Mouse (Mus musculus) neural tube, embryonic 10.5 days (tissue): ENCODE data around the gene Fam129a.
"Not testable (repeated sequence)": the region's sequence is repeated elsewhere in the genome, so short reads cannot be mapped to it uniquely, and the experiment has no call there.

Source experiments
- DNase-seq: peaks from one replicate; pipeline ENCODE4 v3.0.0-alpha.2; 2017; ENCODE audit warnings: low spot score; ENCODE audit errors: extremely low spot score

Gene Fam129a

DNA sequence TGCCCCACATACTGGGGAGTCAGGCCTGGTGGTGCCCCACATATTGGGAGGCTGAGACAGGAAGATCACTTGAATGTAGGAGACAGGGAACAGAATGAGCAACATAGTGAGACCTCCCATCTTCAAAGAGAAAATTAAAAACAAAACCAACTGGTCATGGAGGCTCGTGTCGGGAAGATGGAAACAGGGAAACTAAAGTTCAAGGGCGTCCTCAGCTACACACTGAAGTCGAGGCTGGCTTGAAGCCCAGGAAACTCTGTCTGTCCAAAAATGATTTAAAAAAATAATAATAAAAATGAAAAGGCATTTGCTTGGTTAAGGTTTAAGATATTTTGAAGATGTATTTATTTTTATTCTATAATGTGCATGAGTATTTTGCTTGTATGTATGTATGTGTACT is 152.8 kb downstream of the Fam129a start:
- no peak for DNase-seq

DNA sequence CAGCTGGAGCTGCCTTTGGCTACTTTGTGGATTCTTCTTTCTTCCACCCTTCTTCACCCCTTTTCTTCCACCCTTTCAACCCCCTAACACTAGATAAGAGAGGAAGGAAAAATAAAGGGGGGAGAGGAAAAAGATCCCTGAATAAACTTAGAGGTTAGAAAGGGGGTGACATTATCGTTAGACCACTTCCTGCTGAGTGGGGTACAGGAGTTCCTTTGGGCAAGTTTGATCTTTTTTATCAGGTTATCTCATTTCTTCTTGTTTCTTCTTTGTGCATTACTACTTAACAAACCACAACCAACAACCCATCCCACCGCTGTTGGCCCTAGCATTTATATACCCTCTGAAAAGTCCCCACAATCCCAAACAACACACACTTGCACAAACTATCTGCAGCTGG is 154.6 kb downstream of the Fam129a start:
- DNase-seq = no peak

DNA sequence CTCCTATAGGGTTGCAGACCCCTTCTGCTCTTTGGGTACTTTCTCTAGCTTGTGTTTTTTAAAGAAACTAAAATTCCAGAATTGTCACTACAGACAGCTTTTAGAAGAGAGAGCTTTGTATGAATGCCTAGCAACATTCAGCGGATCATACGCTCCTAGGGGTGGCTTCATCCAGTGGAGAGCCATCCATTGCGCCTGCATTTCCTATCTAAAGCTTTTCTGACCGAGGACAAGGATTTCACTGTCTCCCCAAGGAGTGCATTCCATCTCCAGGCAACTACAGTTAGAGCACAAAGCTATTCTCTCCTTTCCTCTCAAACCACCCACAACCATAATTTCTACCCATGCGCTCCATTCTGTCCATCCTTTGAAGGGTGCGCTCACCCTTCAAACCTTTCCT is 155.4 kb downstream of the Fam129a start:
- no peak for DNase-seq

DNA sequence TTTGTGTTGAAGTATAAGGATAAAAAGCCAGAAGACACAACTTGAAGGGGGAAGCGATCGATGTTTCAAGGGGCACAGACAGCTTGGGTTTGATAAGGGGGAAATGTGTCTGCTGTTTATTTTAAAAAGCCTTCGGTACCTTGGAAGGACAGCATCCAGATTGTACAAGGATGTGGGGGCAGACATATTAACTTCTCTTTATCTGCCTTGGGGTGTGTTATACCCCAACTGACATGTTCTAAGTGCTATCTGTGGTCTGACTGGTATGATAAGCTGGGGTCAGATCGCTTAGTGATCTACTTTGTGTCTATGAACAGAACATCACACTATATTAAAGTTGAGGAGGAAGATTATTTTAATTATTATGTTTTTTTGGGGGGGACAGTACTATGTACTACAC is 157.2 kb downstream of the Fam129a start:
- DNase-seq = no peak

DNA sequence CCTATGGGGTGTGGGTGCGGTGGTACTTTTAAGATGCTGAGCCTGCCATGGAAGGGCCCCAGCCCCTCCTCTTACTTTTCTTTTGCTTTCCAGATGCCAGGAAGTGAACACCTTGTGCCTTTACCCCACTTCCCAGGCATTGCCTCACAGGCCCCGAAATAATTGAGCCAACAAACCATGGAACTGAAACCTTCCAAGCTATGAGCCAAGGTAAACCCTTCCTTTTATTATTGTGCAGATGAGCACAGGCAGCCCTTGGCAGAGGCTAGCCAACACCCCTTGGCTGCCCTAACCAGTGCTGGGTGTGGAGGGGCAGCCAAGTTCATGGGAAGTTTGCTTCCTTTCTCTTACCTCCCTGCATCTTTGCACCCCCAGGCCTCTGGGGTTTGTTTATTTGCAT is 166.2 kb downstream of the Fam129a start:
- no peak for DNase-seq

DNA sequence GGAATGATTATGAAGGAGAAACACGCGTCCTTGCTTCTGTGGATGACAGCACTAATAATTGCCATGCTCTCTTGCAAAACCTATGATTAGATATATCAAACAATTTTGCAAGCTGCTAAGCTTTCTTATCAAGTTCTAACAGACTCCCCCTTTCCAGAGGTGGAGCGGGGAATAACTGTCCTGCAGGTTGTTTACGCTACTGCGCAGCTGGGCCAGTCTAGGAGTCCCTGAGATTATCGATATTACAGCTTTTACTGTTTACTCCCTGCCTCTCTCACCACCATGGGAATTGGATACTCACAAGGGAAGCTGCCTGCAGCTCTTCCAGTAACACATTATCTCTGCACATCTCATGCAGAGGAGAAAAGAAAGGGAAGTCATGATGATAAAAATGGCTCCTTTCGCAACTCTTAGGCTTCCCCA is 170.2 kb downstream of the Fam129a start:
- no peak for DNase-seq

DNA sequence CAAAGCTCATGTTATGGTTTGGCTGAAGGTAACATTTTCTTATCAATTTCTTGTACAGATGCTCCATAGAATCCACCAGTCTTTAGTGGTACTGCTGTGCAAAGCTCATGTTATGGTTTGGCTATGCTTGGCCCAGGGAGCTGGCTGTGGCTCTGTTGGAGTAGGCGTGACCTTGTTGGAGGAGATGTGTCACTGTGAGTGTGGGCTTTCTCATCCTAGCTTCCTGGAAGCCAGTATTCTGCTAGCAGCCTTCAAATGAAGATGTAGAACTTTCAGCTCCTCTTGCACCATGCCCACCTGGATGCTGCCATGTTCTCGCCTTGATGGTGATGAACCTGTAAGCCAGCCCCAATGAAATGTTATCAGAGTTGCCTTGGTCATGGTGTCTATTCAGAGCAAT is 178.9 kb downstream of the Fam129a start:
- DNase-seq = not testable (repeated sequence)

DNA sequence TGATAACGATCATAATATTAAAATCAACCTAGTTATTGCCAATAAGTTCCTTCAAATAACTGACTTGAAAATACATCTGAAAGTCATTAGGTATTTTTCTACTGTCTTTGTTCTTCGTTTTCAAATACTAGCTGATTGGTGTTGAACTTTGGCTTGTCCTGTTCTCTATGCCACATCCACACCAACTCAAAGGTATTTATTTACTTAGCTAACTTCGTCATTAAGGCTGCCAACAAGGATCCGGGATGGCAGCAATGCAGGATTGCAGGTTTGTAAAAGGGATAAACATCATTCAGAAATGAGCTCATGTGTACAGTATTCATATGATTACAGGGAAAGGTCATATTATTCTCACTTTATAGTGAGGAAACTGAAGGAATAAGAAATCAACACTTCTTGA is 182.0 kb downstream of the Fam129a start:
- DNase-seq = no peak

DNA sequence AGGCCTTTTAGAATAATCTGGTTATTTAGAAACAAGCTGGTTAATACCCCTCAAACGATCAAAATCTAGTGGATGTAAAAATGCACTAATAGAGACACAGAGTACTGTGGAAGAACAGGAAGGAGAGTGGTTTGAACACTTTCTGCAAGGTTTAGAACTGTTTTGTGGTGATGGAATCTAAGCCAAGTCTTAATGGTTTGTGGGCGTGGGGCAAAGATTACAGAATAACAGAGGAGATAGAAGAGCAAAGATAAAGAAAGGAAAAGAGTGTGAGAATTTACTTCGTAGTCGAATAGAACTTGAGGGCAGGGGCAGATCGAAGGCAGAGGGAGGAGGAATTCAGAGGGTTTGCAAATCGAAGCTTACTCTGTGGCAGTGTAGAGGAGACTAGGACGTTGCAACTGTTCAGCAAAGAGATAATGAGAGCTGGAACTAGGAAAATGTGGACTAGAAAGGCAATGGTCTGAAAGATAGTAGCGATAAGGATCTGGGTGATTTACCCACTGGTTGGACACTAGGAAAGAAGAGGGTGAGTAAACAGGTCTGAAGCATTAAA is 182.5 kb downstream of the Fam129a start:
- DNase-seq = no peak

DNA sequence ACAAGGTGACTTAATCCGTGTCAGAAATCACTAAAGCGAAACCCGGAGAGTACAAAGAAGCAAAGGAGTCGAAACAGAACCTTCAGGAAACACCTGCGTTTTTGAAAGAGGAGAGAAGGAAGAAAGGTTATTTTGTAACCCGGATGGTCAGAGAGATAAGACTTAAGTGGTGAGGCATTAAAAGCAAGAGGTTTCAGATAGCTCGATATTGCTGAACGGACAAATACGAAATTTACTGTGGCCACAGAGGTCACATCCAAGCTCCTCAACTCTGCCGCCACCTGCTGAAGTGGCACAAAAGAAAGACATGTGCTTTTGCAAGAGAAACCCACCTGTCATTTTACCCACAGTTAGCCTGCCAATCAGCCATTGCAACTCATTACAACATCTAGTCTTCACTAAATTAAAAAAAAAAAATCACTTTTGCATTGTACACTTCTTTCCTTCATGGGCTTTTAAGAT is 183.1 kb downstream of the Fam129a start:
- DNase-seq = no peak

DNA sequence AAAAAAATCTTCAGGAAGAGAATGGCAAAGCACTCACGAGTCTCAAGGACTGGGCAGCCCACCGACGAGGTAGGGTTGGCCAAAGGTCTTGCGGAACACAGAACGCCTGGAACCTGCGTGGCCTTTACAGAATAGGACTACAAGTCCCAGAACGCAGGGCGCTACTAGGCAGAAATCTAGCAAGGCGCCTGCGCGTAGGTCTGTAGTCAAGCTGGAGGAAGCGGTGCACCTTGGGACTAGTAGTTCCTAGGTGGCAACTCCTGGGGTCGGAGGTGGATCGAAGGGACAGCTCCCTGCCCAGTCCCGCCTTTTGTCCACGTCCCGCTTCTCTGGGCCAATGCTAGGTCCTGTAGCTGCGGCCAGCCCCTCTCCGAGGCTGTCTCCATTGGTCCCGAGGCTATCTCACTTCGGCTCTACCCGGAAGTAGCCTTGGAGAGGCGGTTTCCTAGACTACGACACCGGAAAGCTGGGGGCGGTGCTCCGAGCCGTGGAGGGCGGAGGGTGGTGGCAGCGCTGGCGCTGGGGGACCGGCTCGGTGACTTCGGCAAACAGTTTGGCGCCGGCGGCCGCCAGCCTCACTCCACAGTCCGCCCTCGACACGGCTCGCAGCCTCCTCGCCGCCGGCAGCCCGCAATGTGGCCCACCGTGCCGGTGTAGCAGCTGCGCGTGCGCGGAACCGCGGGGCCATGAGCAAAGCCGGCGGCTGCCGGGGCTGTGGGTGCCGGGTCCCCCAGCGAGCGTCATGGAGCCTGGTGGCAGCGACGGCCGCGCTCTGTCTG is 184.1 kb downstream of the Fam129a start, which contains the start of gene Edem3:
Edem3 (plus strand) TSS at position 491 of the 779 bp plus-strand sequence.
- peak; percentile 93 for DNase-seq

DNA sequence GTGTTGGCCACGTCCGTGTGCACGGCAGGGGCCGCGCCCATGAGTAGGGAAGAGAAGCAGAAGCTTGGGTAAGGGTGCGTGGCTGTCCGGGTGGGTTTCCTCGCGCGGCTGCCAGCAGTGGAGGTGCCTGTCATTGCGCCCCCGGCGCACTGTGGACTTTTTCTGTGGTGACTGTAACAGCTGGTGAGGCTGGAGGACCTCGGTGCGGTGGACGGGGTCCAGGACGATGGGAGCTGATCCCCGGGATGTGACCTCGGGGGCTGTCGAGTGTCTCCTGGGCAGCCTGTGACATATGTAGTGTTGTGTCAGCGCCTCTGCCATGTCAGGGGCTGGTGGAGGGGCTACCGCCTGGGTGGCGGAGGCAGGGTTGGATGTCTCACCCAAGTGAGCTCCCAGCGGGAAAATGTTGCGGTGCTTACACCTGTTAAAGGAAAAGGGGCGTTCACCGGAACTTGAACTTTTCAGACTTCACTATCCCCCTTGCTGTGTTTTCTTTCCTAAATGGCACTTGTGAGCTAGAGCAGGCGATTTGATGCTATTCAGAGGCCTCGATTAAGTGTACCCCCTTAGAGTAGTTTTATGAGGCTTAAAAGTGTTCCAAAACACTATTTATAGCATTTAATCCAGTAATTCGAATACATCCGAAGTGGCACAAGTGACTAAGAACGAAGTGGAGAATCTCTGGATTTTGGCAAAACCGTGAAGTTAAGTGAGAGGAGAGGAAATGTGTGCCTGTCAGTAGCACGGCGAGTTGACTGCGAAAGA is 184.9 kb downstream of the Fam129a start:
- DNase-seq = no peak

DNA sequence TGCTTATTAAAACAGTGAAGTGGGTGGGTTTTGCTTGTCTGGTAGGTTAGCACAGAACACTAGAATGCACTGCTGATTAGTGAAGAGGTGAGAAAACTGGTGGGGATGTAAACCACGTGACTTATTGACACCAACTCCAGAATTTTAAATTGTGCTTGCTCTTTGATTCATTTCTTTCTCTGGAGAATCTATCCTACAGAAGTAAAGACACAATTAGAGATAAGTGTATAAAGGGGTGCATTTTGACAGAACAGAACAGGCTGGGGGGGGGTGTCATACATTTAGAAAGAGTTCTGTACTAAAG is 185.4 kb downstream of the Fam129a start:
- no peak for DNase-seq

DNA sequence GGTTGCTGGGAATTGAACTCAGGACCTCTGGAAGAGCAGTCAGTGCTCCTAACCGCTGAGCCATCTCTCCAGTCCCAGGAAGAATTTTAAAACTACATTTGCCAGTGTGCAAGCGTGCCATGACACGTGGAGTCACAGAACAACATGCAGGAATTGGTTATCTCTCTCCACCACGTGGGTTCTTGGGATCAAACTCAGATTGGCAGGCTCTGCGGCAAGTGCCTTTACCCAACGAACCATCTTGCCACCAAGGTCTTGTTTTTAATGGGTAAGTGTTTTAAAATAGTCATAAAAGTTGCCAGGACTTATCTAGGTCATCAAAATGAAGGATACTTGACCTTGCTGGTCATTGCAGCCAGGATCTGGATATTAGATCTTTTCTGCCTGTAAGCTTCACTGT is 187.3 kb downstream of the Fam129a start:
- no peak for DNase-seq

DNA sequence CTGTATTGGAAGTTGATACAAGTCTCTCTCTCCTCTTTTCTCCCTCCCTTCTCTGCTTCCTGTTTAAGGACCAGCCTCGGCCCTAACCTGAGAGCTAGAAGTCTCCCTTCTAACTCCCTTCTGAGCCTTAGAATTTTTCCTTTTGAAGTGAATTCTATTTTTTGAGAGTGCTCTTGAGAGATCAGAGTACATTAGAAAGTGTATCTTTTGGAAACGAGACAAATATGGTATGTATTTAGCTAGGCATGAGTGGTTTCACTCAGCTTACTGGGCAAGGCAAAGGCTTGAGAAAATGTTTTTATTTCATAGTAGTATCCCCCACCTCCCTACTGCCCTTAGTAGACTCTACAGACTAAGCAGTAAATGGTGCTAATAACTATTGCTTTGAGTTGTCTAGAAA is 188.0 kb downstream of the Fam129a start:
- no peak for DNase-seq

DNA sequence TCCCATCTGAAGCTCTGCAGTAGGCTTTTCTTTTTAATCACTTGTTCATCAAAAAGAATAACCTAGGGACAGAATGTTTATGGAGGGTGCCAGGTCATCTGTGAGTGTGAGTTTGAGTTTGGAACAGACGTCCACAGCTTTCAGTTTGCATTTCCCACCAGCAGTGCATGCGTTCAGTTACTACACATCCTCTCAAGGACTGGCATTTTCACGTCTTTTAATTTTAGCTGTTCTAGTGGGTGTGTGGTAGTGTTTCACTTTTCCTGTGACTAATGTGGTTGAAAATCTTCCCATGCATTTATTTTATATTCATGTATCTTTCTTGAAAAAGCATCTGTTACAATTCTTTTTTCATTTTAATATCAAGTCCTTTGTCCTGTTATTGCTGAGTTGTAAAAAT is 193.2 kb downstream of the Fam129a start:
- DNase-seq = no peak

DNA sequence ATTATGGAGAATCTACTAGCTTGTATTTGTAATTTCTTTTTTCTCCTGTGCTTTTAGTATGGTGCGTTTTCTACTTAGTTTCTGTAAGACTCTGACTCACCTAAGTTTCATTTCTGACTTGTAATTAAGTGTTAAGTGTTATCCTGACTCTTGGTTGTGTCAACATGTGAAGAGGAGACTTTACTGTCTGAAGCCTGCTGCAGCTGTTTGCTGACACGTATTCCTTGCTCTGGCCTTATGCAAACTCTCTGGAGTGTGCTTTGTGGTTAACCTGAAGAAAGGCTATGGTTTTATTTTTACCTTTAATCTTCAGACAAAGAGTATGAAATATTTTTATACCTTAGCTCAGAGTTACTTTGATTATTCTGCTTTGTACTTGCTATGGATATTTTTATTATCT is 195.2 kb downstream of the Fam129a start:
- DNase-seq = no peak

DNA sequence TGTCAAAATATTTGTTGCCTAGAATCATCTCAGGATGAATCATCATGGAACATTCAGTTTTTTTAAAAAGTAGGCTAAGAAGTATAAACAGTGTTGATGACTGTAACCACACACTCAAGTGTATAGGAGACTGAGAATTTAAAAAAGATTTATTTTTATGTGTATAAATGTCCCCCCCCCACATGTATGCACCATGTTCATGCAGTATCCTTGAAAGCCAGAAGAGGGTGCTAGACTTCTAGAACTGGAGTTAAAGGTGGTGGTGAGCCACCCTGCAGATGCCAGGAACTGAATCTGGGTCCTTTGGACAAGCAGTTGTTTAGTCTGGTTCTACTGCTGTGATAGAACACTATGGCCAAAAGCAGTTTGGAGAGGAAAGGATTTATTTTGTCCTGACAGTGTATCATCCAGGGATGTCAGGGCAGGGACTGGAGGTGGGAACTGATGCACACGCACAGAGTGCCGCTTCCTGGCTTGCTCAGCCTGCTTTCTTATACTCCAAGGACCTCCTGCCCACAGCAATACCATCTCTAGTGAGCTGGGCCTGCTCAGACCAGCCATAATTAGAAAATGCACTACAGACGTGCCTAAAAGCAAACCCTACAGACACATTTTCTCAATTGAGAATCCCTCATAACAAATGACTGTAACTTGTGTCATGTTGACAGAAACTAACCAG is 196.1 kb downstream of the Fam129a start:
- no peak for DNase-seq

DNA sequence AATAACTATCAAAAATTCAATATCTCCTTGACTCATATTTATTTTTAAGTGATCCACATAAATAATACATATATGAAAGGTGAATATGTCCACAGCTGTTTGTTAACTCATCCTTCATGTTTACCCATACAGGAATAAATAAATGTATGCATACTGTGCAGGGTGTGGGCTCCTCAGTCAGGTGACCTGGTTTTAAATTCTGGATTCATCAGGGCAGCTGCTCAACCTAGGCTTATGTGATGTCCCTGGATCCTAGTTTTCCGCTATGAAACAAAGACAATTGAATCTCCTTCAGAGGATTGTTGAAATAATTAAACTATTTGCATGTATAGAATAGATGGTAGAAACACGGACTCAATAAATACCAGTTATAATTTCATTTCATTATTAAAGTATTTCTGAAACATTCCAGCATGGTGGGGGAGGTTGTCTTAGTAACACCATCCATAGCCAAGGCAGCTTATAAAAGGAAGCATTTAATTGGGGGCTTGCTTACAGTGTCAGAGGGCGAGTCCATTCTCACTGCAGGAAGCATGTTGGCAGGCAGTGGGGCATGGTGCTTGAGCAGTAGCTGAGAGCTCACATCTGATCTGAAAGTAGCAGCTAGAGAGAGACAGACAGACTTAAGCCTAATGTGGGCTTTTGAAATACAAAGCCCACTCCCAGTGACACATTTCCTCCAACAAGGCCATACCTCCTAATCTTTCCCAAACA is 198.4 kb downstream of the Fam129a start:
- no peak for DNase-seq
